Mouse (Mus musculus): ENCODE measurements at regions not wholly inside any gene's neighbourhood (a gene's known extent, or its start where the extent isn't known, plus 50 kb on each side); places are given as distances from the start of the nearest gene placed in this dataset.
"Not testable (repeated sequence)": the region's sequence is repeated elsewhere in the genome, so short reads cannot be mapped to it uniquely, and the experiment has no call there.

DNA sequence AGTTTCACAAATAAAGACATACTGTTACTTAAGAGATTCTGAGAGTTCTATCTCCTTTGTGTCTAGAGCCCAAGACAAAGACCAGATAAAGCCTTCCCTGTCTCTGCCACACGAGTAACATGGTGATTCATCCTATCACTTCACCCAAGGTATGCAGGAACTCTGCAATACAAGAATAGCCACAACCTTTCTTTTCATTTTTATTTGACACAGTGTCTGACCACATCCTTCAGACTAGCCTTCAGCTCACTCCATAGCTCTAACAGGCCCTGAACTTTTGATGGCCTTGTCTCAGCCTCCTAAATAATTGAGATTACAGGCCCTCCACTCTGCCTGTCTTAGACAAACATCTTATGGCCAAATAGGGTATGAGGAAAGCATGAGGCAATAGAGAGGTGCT is 337.6 kb upstream of the Cdh5 start:
- DNase-seq (ENCODE audit: extremely low read depth, low read depth): no peak

DNA sequence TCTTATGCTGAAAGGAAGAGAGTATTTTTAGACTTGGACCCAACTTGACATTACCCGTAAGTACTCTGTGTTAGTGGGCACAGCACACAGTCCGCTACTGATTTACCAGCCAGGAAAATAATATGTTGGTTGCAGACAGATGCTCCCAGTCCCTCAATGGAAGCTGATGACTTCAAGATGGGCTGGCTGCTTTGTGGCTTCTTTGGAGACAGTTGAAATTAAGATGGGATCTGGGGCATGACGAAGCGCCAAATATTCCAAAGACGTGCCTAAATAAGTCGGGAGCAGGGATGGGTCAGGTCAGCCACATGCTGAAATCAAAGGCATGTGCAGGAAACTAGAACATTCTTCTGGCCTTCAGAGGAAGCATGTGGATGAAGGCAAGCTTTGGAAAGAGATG is 321.8 kb upstream of the Cdh5 start:
- no peak for DNase-seq (ENCODE audit: extremely low read depth, low read depth)

DNA sequence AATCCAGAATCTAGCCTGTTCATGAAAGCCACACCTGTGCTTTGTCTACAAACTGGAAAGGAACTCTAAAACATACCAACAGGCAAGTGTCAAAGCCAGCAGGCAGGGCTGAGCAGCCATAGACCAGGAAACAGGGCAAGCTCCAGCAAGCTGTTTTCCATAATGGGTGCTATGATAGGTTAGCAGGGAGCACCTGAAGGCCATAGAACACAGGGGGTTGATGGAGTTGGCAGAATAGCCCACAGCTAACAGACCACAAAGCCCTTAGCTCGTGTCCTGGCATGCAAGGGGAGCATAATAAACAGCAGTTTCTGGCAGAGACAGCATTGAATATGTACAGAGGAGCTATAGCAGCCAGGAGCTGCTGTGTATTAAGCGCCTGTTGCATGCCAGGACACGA is 313.1 kb upstream of the Cdh5 start:
- DNase-seq (ENCODE audit: extremely low read depth, low read depth): no peak

DNA sequence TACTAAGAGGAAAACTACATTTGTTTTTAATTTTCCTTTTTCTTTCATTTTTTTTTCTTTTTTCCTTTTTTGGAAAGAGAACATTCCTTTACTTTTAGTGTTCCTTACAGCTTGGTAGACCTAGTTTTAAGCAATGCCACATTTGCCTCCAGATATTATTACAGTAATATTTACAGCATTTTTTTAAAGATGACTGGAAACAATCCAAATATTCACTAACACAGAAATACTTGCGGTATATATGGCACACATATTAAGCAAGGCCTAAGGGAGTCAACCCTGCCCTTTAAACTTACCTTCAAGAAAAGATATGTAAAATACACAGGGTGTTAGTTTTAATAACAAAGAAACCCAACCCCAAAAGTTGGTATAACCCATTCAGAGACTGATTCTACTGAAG is 308.1 kb upstream of the Cdh5 start:
- no peak for DNase-seq (ENCODE audit: extremely low read depth, low read depth)

DNA sequence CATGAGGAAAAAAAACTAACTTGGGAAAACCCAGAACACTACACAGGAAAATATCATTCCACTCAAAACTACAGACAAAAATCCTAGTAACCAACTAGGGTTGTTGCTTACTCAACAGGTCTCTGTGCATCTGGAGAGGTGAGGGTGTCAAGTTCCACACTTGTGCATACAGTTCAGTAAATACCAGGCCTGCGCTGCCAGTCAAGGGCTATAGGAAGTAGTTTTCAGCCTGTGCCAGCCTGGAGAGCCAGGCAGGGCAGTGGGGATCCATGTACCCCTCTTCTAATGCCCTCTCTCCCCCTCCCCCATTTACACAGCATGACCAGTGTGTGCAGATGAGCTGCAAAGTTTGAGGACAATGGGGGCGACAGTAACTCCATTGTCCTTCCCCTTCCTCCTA is 302.8 kb upstream of the Cdh5 start:
- DNase-seq (ENCODE audit: extremely low read depth, low read depth): not testable (repeated sequence)

DNA sequence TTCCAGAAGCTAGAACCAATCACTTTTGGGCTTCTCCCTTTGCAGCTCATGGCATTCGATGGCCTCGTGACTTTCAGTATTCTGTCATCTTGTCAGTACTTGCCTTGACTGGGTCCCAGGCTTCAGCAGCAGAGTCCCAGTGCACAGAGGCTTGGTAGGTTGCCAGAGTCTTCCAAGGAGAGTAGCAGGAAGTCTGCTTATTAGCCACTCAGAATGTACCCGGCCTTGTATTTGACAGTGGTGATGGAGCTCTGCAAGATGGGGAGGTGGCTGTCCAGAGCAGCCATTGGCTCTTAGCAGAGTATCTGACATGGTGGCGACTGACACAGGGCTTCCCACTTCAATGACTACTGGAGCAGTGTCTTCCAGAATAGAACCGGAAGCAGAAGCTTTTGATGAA is 293.3 kb upstream of the Cdh5 start:
- DNase-seq (ENCODE audit: extremely low read depth, low read depth): no peak

DNA sequence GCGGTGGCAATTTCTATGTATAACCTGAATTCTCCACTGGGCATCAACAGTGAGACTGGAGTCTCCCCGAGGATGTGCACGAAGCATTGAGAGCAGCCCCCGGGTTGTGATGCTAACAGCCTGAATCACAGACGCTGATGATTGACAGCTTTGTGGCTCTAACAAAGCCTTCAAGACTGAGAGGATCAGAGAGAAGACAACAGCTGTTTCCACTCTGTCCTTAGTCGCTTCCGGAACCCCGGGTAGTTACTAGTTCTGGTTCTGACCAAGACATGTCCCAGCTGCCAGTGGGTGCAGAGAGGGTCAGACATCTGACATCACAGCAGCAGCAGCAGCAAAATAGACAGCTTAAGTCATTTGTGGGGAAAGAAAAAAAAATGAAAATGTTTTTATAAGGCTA is 292.8 kb upstream of the Cdh5 start:
- no peak for DNase-seq (ENCODE audit: extremely low read depth, low read depth)

DNA sequence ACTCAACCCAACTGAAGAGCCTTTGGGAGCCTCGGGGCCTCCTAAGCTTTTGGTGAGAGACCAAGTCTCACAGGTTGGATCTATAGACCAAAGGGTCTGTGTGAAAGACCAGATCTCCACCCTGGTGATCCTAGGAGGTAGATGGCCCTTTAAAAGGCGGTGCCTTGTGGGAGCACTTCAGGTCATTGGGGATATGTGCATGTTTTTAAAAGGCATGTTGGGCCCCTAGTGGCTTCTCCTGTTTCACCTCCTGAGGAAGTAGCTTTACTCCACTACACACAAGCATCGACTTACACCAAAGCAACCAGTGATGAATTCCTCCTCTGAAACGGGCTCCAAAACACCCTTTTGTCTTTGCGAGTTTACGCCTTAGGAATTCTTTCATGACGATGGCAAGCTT is 292.3 kb upstream of the Cdh5 start:
- no peak for DNase-seq (ENCODE audit: extremely low read depth, low read depth)

DNA sequence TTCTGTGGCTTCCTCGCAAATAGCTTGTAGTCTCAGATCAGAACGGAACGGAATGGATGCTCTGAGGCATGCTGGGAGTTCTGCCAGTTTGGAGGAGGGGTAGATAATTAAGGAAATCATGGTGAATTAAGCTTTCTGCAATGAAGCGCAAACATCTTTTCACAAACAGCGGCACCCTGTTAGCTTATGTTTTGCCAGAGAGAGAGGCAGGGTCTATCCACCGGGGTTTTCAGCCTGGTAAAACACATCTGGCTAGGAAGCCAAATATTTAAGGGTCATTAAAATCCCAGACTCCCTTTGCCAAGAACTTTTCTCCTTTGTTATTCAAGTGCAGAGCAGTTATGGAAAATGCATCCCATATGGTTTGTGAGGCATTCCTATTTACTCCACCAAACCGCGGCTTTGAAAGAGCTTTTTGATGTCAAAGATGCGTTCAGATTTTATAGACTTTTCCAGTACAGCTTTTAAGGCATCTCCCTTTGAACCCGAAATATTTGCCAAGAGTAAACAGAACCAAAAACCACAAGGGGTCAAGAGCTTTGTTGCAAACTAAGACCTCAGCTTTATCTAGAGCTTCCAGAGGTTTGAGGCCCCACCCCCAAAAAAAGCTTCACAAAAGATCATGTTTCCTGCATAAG is 287.4 kb upstream of the Cdh5 start:
- DNase-seq (ENCODE audit: extremely low read depth, low read depth): no peak

DNA sequence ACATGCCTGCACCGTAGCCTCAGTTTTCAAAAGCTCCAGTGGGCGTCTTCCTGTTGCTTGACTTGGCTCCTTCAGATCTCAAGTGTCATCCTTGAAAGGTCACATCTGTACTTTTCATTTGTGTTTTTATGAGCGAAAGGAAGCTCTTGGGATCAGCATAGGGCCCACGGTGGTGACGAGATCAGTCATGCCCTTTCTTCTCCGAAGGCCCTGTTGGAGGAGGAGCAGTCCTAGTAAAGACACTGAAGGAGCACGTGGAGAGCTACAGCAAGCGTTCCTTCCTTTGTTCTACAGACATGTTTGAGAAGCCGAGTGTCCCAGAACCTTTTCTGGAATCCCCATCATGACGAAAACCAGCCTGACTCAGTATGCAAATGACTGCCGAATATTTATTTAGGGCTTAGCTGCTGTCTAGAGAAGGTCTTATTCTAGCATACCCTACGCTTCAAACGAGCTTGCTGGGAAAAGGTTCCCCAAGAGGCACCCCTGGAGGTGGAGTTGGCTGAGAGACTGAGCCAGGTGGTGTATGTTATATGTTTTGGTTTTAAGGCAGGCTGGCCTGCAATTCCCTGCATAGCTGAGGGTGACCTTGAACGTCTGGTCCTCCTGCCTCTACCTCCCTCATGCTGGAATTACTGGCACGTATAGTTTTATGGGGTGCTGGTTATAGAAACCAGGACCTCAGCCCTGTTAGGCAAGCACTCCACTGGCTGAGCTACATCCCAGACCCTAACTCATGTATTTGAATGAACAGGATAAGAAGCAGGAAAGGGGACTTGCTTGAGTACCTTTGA is 285.1 kb upstream of the Cdh5 start:
- no peak for DNase-seq (ENCODE audit: extremely low read depth, low read depth)

DNA sequence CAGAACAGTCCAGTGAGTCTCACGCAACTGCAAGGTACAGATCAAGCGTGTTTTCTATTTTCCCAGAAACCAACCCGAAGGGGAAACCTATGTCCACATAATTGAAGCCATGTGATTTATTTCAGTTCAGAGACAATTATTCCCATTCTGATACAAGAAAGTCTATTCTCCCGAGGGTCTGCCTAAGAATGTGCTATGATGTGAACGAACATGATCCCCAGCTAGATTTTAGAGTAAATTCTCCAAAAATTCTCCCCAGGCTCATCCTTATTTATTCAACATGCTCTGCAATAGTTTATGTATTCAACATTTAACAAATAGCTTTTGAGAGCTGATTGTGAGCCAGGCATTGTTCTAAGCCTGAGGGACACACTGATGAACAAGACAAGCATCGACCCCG is 277.9 kb upstream of the Cdh5 start:
- DNase-seq (ENCODE audit: extremely low read depth, low read depth): no peak

DNA sequence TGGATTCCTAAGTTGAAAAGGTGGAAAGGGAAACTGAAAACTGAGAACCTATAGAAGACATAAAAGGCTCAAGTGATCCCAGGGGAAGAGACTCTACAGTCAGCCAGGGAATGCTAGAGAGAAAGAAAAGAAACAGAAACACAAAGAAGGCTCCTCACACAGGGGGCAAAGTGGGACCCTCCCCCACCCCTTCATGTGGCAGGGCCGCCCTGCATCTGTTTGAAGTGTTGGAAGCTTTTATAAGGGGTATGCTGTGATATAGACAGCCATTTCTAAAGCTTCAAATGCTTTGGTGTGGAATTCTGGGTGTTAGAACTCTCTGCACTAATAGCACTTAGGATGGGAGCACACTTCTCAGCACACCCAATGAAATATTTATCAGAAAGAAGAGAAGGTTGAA is 276.7 kb upstream of the Cdh5 start:
- no peak for DNase-seq (ENCODE audit: extremely low read depth, low read depth)

DNA sequence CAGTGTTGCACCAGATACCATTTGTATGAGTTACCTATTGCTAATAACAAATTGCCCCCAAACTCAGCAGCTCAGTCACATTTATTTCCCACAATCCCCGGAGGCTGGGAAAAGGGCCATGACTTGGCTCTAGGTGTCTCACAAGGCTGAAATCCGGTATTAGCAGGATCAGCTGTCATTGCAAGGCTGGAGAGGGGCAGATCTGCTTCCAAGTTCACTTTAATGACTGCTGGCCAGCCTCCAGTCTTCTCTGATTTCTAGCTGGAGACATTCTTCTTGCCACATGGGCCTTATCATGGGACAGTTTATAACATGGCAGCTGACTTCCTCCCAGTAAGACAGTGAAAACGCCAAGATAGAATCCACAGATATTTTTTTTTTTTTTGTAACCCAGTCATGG is 276.1 kb upstream of the Cdh5 start:
- DNase-seq (ENCODE audit: extremely low read depth, low read depth): no peak

DNA sequence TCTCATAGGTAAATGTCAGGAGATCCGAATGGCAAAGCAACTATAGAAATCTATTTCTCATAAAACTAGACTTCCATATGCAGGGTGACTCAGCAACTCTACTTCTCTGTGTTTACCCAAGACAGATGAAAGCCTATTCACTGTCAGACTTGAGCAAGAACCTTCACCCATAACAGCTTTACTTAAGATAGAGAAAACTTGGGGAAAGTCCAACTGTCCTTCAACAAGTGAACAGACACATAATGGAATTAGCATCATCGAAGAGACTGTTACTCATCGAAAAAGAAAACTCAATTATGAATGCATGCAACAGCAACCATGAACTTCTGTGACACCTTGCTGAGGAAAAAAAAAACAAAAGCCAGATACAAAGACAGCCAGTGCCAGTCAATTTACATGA is 271.0 kb upstream of the Cdh5 start:
- DNase-seq (ENCODE audit: extremely low read depth, low read depth): no peak

DNA sequence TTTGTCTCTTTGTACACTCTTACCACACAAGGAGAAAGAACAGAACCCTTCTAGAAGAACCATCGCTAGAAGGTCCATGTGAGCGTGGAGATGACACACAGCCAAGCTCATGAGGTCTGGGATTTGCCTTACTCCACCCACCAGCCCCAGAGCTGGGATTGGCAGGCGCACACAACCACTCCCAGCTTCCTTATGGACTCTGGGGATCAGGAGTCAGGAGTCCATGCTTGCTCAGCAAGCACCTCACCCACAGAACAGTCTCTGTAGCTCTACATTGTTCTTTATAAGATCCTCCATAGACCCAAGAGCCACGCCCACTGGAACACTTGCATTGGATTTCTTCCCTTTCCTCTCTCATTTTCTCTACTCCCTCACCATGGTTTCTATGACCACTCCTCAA is 261.4 kb upstream of the Cdh5 start:
- DNase-seq (ENCODE audit: extremely low read depth, low read depth): no peak

DNA sequence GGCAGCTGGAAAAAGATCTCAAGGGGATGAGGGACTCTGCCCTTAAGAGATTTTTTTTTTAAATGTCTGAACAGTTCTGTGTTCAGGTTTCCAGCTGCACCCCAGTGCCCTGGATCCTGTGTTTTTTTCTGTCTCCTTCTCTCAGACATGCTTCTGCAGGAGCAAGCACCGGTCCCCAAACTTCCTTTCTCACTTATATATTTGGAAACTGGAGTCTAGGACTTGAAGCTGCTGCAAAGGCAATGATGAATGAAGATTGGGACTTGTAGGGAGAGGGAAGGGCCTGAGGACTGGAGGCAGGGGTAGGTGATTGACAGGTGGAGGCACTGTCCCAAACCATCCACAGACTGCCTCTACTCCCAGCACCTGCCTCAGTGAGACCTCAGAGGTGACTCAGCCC is 255.5 kb upstream of the Cdh5 start:
- DNase-seq (ENCODE audit: extremely low read depth, low read depth): no peak

DNA sequence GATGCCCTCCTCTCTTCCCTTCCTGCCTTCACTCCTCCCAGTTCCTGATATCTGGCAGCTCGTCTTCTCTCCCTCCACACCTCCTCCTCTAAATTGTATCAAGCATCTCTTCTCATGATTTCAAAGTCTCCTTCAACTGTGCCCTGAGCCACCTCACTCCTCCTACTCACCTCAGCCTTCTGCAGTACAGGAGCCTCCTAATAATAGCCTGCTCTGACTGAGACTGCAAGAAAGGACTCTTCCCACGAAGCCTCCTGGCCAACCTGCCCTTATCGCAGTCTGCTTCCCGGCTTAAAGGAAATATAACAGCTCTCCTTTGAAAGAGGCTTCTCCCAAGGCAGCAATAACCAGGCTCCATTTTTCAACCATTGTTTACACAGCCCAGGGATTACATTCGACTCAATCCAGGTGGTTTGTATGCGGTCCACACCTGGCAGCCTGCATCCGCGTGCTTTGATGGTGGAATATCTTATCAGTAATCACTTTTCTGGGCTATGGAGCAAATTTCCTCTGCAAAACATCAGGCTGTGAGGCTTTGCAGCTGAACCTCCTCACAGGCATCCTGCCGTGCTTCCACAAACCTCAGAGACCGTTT is 254.9 kb upstream of the Cdh5 start:
- DNase-seq (ENCODE audit: extremely low read depth, low read depth): no peak

DNA sequence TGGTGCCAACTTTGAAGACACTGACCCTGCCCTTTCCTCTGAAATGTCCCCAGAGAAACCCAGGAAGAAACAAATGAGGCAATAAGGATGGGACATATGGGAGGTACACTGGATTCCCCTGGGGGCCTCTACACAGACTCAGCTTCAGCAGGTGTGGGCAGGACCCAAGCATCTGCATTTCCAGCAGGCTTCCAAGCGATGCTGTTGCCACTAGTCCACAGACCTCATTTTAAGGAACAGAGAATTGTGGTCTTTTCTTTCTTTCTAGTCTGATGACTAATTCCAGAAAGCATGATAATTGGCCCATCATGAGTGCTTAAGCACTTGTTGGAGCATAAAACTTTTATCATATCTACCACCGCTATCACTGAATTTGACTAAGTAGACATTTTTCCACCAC is 251.6 kb upstream of the Cdh5 start:
- DNase-seq (ENCODE audit: extremely low read depth, low read depth): no peak

DNA sequence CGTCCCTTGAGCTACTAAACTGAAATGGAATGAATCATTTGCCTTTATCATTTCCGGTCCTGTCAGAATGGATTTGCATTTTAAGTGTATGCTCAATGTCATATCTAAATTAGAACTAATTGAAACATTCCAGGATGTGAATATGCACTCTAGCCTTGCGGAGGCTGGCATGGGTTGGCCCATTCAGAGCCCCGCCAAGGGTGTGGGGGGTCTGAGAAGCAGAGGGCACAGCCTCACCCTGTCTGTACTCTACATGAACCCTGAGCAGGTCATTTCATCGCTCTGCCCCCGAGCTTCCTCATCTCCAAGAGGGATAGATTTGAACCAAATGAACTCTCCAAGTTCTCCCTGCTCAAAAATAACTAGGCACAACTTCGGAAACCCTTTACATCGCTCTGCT is 250.1 kb upstream of the Cdh5 start:
- DNase-seq (ENCODE audit: extremely low read depth, low read depth): no peak

DNA sequence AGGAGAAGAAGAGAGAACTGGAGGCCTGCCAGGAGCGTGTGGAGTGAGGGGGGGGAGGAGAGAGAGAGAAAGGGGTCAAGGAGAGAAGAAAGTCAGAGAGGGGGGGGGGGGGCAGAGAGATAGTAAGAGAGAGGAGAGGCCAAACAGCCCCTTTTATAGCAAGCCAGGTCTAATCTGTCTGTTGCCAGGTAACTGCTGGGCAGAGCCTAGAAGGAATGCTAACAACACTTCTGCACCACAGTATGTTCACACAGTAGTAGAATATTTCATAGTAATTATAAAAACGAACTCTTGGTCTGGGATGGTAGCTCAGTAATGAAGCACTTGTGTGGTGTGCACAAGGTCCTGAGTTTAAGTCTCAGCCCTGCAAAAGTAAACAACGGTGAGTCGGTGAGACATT is 248.4 kb upstream of the Cdh5 start:
- no peak for DNase-seq (ENCODE audit: extremely low read depth, low read depth)

DNA sequence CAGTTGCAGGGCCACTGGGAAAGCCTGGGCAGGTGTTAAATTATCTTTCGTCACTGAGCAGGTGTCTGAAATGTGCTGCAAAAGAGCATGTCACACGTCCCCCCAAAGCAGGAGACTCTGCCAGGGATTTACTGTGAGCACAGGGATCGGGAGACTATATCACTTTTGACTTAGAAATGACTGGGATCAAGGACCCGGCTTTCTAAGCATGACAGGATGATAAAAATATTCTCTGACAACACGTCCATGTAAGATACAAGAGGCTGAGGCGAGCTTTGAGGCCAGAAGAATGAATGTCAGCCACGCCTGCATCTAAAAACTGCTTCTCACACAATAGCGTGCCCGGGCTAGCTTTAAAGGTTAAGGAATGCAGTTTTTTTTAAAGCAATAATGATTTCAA is 246.1 kb upstream of the Cdh5 start:
- no peak for DNase-seq (ENCODE audit: extremely low read depth, low read depth)

DNA sequence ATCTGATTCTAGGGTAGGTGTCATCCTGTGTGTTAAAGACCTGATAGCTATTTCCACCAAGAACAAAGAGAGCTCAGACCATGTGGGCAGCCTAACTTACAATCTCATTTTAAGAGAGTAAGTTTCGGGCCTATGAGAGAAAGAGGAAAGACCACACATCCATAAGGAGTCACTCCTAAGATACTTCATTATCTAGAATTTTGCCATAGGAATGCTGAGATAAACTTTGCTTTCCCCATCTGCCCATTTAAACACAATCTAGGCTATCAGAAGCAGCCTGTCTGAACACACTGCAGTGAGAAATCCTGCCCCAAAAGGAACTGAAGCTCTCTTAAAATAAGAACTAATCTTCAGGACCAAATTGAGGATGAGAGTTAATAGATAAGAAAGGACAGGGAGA is 242.3 kb upstream of the Cdh5 start:
- DNase-seq (ENCODE audit: extremely low read depth, low read depth): no peak

Data from MEL-GATA-1-ER (cell line).